Mouse (Mus musculus) frontal cortex, postnatal 36 days (tissue): ENCODE measurements around the gene Gm6614.
"Not testable (repeated sequence)": the region's sequence is repeated elsewhere in the genome, so short reads cannot be mapped to it uniquely, and the experiment has no call there.

ENCODE experiments used
- DNase-seq, 2 experiments: peaks; one replicate each; pipeline ENCODE4 v3.0.0; 2022; ENCODE audit warnings: low spot score in 2 of 2

Gm6614 gene

GRCm38 (mm10) chr6:142011364-142011955, at the start of gene Gm6614:
Gene Gm6614, minus strand, starts transcription at chr6:142011414.
- DNase-seq, result no peak

- DNase-seq, result not testable (repeated sequence)
Observed at GRCm38 (mm10) chr6:142058281-142058680, 47.1 kb upstream of the Gm6614 start.

- no peak for DNase-seq
Observed at GRCm38 (mm10) chr6:142047689-142048088, 36.5 kb upstream of the Gm6614 start.

GRCm38 (mm10) chr6:142045746-142046145, 34.5 kb upstream of the Gm6614 start:
- no peak for DNase-seq

GRCm38 (mm10) chr6:142041896-142042295, 30.7 kb upstream of the Gm6614 start:
- DNase-seq, result no peak

GRCm38 (mm10) chr6:142040306-142041175, 29.3 kb upstream of the Gm6614 start:
- peak; percentile 11 to 57 for DNase-seq

GRCm38 (mm10) chr6:142035771-142036170, 24.6 kb upstream of the Gm6614 start:
- DNase-seq, result no peak

GRCm38 (mm10) chr6:142021671-142022070, 10.5 kb upstream of the Gm6614 start:
- DNase-seq, result no peak

GRCm38 (mm10) chr6:141986772-141987171, 24.4 kb downstream of the Gm6614 start:
- DNase-seq, result no peak

GRCm38 (mm10) chr6:141984644-141985043, 26.6 kb downstream of the Gm6614 start:
- DNase-seq, result no peak

- DNase-seq, result no peak
Observed at GRCm38 (mm10) chr6:141962420-141962819, 48.8 kb downstream of the Gm6614 start.

GRCm38 (mm10) chr6:141961861-141962260, 49.4 kb downstream of the Gm6614 start:
- no peak for DNase-seq

GRCm38 (mm10) chr6:141960482-141960881, 50.7 kb downstream of the Gm6614 start:
- DNase-seq, result no peak

GRCm38 (mm10) chr6:141946862-141947261, 64.4 kb downstream of the Gm6614 start, which contains the start of gene Slco1a1:
Gene Slco1a1, minus strand, starts transcription at chr6:141946962.
- no peak for DNase-seq

- no peak for DNase-seq
Observed at GRCm38 (mm10) chr6:141940451-141940850, 70.8 kb downstream of the Gm6614 start.
